Mouse (Mus musculus) limb, embryonic 15.5 days (tissue): Measurements from ENCODE around the gene Acer2. TPM values are rescaled to one million over a fixed set of nuclear protein-coding genes. Genes with fewer than 3 reads are reported as not detected.

Experiments used
- polyA plus RNA-seq: library from polyadenylated mRNA; unstranded; fragments of >200 nt; fragmentation: Nextera tagmentation; extraction: Ambion mirVana; gene quantifications from 2 replicates; pipeline ENCODE4 v1.2.1, GENCODE M21; 2015

Gene Acer2
- polyA plus RNA-seq, 1 experiment from 2014 or later, result 16.3 TPM

Other genes starting within 250 kb of the Acer2 start
- gene Plin2, start 204.3 kb upstream of the Acer2 start, polyA plus RNA-seq, result 75.0 and 76.2 TPM in 2 replicates
- 6.8 and 7.7 TPM in 2 replicates for gene Dennd4c, start 125.8 kb upstream of the Acer2 start, polyA plus RNA-seq
- gene Rps6, start 17.0 kb upstream of the Acer2 start, polyA plus RNA-seq, result 673 and 748 TPM in 2 replicates